ENCODE assay signal across 8 mouse cellular contexts in the genomic region with DNA sequence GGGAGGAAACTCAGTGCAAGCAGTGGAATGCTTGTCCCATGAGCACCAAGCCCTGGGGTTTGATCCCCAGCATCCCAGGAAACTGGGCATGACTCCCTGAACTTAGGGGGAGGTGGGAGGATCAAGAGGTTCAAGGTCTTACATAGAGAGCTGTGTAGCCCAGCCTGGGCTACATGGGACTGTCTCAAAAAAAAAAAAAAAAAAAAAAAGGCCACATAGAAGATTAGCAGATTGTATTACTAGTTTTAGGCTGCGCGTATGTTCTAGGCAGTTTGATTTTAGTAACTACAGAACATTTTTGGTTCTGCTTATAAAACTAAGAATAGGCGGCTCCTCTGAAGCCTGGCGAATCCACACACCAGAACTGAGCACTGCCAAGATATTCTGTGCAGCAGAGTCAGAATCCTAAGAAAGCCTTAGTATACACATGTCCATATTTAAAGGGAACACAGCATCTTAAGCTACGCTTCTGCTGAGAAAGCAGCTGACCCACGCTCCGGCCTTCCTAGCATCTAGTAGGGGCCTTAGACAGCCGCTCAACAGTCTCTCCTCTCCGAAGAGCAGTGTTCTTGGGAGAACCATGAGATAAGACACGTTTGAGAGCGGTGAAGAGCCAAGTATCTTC. TPM values are rescaled to one million over a fixed set of nuclear protein-coding genes. Genes with fewer than 3 reads are reported as not detected.
DNase-seq lines count a peak whose midpoint lies in the region; ATAC-seq lines count a peak whose summit lies in the region.

No protein-coding gene starts in this region.

- 48% methylated on average over 11 of the region's 11 CpGs for WGBS in heart, embryonic 14.5 days
- WGBS in neural tube, embryonic 12.5 days, result 88% methylated on average over 11 of the region's 11 CpGs
- 43% methylated on average over 11 of the region's 11 CpGs for WGBS in liver, embryonic 12.5 days (ENCODE audit: insufficient replicate concordance)

- ATAC-seq in heart, embryonic 14.5 days (ENCODE audit: insufficient number of reproducible peaks, insufficient read depth, low FRiP score, low read depth), result no peak
- no peak for ATAC-seq in neural tube, embryonic 12.5 days (ENCODE audit: low FRiP score, low read depth)
- no peak for ATAC-seq in liver, embryonic 12.5 days

- H3K36me3 ChIP-seq in heart, embryonic 14.5 days (ENCODE audit: control insufficient read depth, insufficient read depth, low read length), result no peaks in the 10 kb centered on the region
- H3K36me3 ChIP-seq in neural tube, embryonic 12.5 days, result no peaks in the 10 kb centered on the region
- no peaks in the 10 kb centered on the region for H3K36me3 ChIP-seq in liver, embryonic 12.5 days

- peak overlapping the region; percentile 10 to 92; a peak in 3 of 4 replicates for H3K27ac ChIP-seq in heart, embryonic 14.5 days (replicated peaks in 1 of 2; ENCODE audit: control insufficient read depth in 1 of 2, insufficient read depth in 1 of 2, low read depth in 2 of 2, low read length in 2 of 2)
- H3K27ac ChIP-seq in neural tube, embryonic 12.5 days, result no peak overlapping the region
- H3K27ac ChIP-seq in liver, embryonic 12.5 days, result 0 out of 2 replicates have a peak overlapping the region, but pooled peaks have one; percentile 6

- peak overlapping the region; percentile 73 for H3K4me2 ChIP-seq in heart, embryonic 14.5 days (ENCODE audit: low read length)
- H3K4me2 ChIP-seq in neural tube, embryonic 12.5 days (replicated peaks), result peak overlapping the region; percentile 9; the same call in 1 of the 2 replicates
- peak overlapping the region; percentile 99 for H3K4me2 ChIP-seq in liver, embryonic 12.5 days

- H3K27me3 ChIP-seq in heart, embryonic 14.5 days (ENCODE audit: control insufficient read depth, insufficient read depth, low read length), result no peaks in the 10 kb centered on the region
- H3K27me3 ChIP-seq in neural tube, embryonic 12.5 days (replicated peaks), result 0 out of 2 replicates have a peak, but pooled peaks cover 4% of the 10 kb centered on the region
- no peaks in the 10 kb centered on the region; the same call in 1 of the 2 replicates for H3K27me3 ChIP-seq in liver, embryonic 12.5 days (replicated peaks)

- no peaks in the 10 kb centered on the region for H3K9me3 ChIP-seq in heart, embryonic 14.5 days (ENCODE audit: control insufficient read depth, low read length)
- no peaks in the 10 kb centered on the region for H3K9me3 ChIP-seq in neural tube, embryonic 12.5 days
- no peaks in the 10 kb centered on the region for H3K9me3 ChIP-seq in liver, embryonic 12.5 days (replicated peaks)

- DNase-seq in heart, adult 8-10 months (ENCODE audit: low spot score), result no peak
- DNase-seq in neural tube, embryonic 10.5 days (ENCODE audit: extremely low spot score, low spot score), result no peak
- peak; percentile 91 for DNase-seq in telencephalon, adult 2 months (ENCODE audit: low read depth, low spot score)
- DNase-seq in spleen, postnatal 14 days (ENCODE audit: low spot score in 2 of 2), result no peak
- no peak for DNase-seq in spleen, adult 12 weeks (ENCODE audit: low spot score)

- peak overlapping the region in 1 of 2 experiments; percentile 1; a peak in 1 of 4 replicates for H3K4me3 ChIP-seq in heart, embryonic 14.5 days (ENCODE audit: control insufficient read depth in 1 of 2, insufficient read depth in 1 of 2, low read depth in 1 of 2, low read length in 2 of 2)
- no peak overlapping the region for H3K4me3 ChIP-seq in neural tube, embryonic 12.5 days
- peak overlapping the region; percentile 80; the same call in 1 of the 2 replicates for H3K4me3 ChIP-seq in liver, embryonic 12.5 days

- peaks cover 36 to 70% of the 10 kb centered on the region in 2 experiments for H3K4me1 ChIP-seq in heart, embryonic 14.5 days (ENCODE audit: control insufficient read depth in 2 of 2, insufficient read depth in 2 of 2, low read length in 2 of 2)
- H3K4me1 ChIP-seq in neural tube, embryonic 12.5 days, result peaks cover 42% of the 10 kb centered on the region
- peaks cover 89% of the 10 kb centered on the region for H3K4me1 ChIP-seq in liver, embryonic 12.5 days

- 0 out of 2 replicates have a peak overlapping the region, but pooled peaks have one; percentile 97 for H3K9ac ChIP-seq in heart, embryonic 14.5 days (ENCODE audit: low read length)
- H3K9ac ChIP-seq in neural tube, embryonic 12.5 days, result no peak overlapping the region
- no peak overlapping the region for H3K9ac ChIP-seq in liver, embryonic 12.5 days

RNA-seq across cellular contexts. Expression of a gene that starts 3.4 kb away (rescaled TPM):
- 25.1 and 25.3 TPM in 2 replicates for polyA plus RNA-seq in heart, embryonic 14.5 days (2014; fragmentation: Nextera tagmentation; extraction: Ambion mirVana)
- 100 to 1,000 TPM; 131 to 151 (median 141) TPM for total RNA-seq in heart, adult 8-10 months (2022)
- 11.4 and 13.5 TPM in 2 replicates for polyA plus RNA-seq in neural tube, embryonic 12.5 days (2016; fragmentation: Nextera tagmentation; extraction: Ambion mirVana)
- polyA plus RNA-seq in liver, embryonic 12.5 days (2016; fragmentation: Nextera tagmentation; extraction: Ambion mirVana), result 12.3 and 12.8 TPM in 2 replicates

Comparison
In these comparisons a context has a peak if more than half of its experiments do, and no peak if none do; other contexts are left out.
1. H3K4me2 ChIP-seq: peak in every context shown above with its lines; median percentile 99 in liver, embryonic 12.5 days; 73 in heart, embryonic 14.5 days; 9 in neural tube, embryonic 12.5 days.